Mouse (Mus musculus) cerebellum, adult 2 months (tissue): Measurements from ENCODE around the gene Ctnnbl1.

Experiments used
- CTCF ChIP-seq: fragments of 200-500 bp; IDR thresholded peaks from 2 replicates; pipeline ENCODE4 v1.5.1; 2011; ENCODE audit warnings: low read depth, mild to moderate bottlenecking, control low read depth, low read length, moderate library complexity, borderline replicate concordance; ENCODE audit not compliant: insufficient read depth
- POLR2A ChIP-seq: fragments of 200-500 bp; IDR thresholded peaks from 2 replicates; pipeline ENCODE4 v1.6.1; 2011; ENCODE audit warnings: low read length, control low read depth, borderline replicate concordance; ENCODE audit not compliant: insufficient read depth

DNA sequence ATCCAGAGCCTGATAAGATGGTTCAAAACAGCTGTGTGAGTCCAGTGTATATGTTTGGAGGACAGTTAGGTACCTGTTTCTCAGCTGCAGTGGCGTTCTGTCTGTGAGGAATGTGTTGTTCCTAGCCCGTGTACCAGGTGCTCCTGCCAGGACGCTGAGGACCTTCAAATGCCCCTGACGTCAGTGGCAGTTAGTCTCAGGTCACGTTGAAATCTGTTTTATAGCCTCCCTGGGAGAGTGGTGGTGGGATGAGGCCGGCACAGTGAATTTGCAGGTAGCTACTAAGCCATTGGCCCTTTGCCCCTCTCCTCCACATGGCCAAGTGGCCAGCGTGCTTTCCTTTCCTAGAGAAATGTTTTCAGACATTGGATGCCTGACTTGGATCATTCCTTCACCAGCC is 18.6 kb downstream of the Ctnnbl1 start:
- TF ChIP-seq CTCF: no peak
- no peak for TF ChIP-seq POLR2A
